Comparison of ENCODE assay signal across 8 mouse cellular contexts in the genomic region with DNA sequence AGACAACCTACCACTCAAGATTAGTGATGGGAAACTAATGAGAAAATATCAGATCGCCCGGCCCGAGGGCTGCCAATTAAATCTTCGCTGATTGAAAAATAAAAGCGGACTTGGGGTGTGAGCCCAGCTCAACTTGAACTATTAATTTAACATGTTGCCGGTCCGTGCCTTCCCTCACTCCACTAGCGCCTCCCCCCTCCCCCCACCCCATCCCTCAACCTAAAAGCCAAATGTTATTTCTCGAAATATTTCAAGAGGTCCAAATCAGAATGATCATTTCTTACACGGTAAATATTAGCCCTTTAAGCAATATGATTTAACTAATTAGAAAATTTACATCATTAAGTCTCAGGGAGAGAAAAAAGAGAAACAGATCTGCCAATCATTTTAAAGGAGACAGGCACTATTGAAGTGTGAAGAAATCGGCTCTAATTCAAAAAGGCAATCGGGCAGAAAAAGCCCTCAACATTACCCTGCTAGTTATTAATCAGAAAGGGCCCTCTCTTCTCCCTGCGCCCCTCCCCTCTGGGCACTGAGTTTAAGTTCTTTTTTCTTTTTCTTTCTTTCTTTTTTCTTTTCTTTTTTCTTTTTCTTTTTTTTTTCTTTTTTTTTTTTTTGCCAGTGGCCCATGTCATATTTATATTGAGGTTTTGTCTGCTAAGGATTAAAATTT.
DNase-seq lines count a peak whose midpoint lies in the region; ATAC-seq and TF ChIP-seq lines count a peak whose summit lies in the region.

No protein-coding gene starts in this region.

- H3K79me2 ChIP-seq in myocyte (ENCODE audit: control insufficient read depth, insufficient read depth), result no peaks in the 10 kb centered on the region

- no peaks in the 10 kb centered on the region for H3K36me3 ChIP-seq in heart, embryonic 14.5 days (ENCODE audit: control insufficient read depth, insufficient read depth, low read length)
- no peaks in the 10 kb centered on the region for H3K36me3 ChIP-seq in embryonic facial prominence, embryonic 10.5 days (replicated peaks)
- H3K36me3 ChIP-seq in hindbrain, postnatal 0 days (ENCODE audit: insufficient read depth, low read length), result no peaks in the 10 kb centered on the region
- no peaks in the 10 kb centered on the region for H3K36me3 ChIP-seq in myocyte (ENCODE audit: control insufficient read depth, insufficient read depth)

- H3K27ac ChIP-seq in heart, embryonic 14.5 days (replicated peaks in 1 of 2; ENCODE audit: control insufficient read depth in 1 of 2, insufficient read depth in 1 of 2, low read depth in 2 of 2, low read length in 2 of 2), result 0 out of 4 replicates have a peak overlapping the region, but pooled peaks of 1 of the 2 experiments have one; percentile 50
- H3K27ac ChIP-seq in embryonic facial prominence, embryonic 10.5 days (replicated peaks), result peak overlapping the region; percentile 82
- peak overlapping the region; percentile 34; the same call in 1 of the 2 replicates for H3K27ac ChIP-seq in hindbrain, postnatal 0 days

- peaks cover 7% of the 10 kb centered on the region for H3K27me3 ChIP-seq in heart, embryonic 14.5 days (ENCODE audit: control insufficient read depth, insufficient read depth, low read length)
- H3K27me3 ChIP-seq in embryonic facial prominence, embryonic 10.5 days (replicated peaks; ENCODE audit: low read depth, poor library complexity, severe bottlenecking), result peaks cover 81% of the 10 kb centered on the region
- H3K27me3 ChIP-seq in hindbrain, postnatal 0 days (ENCODE audit: insufficient read depth, low read length), result peaks cover 13% of the 10 kb centered on the region
- no peaks in the 10 kb centered on the region for H3K27me3 ChIP-seq in myocyte (ENCODE audit: control insufficient read depth, insufficient read depth, insufficient read length)

- no peak for ATAC-seq in heart, embryonic 14.5 days (ENCODE audit: insufficient number of reproducible peaks, insufficient read depth, low FRiP score, low read depth)
- no peak for ATAC-seq in hindbrain, postnatal 0 days

- H3K9me3 ChIP-seq in heart, embryonic 14.5 days (ENCODE audit: control insufficient read depth, low read length), result no peaks in the 10 kb centered on the region
- H3K9me3 ChIP-seq in embryonic facial prominence, embryonic 10.5 days, result no peaks in the 10 kb centered on the region
- H3K9me3 ChIP-seq in hindbrain, postnatal 0 days (ENCODE audit: low read length), result no peaks in the 10 kb centered on the region

- no peak overlapping the region for H3ac ChIP-seq in myocyte (ENCODE audit: control insufficient read depth, insufficient read length)

- peak overlapping the region; percentile 34 to 46 for H3K4me3 ChIP-seq in heart, embryonic 14.5 days (ENCODE audit: control insufficient read depth in 1 of 2, insufficient read depth in 1 of 2, low read depth in 1 of 2, low read length in 2 of 2)
- H3K4me3 ChIP-seq in embryonic facial prominence, embryonic 10.5 days, result peak overlapping the region; percentile 55
- H3K4me3 ChIP-seq in hindbrain, postnatal 0 days (ENCODE audit: low read length), result peak overlapping the region; percentile 27
- H3K4me3 ChIP-seq in myocyte, result peak overlapping the region; percentile 40

- TF ChIP-seq CTCF in hindbrain, postnatal 0 days (IDR thresholded peaks at IDR 0.05; ENCODE audit: low read depth), result no peak

- peak overlapping the region; percentile 66 for H3K9ac ChIP-seq in heart, embryonic 14.5 days (ENCODE audit: low read length)
- no peak overlapping the region for H3K9ac ChIP-seq in hindbrain, postnatal 0 days (replicated peaks; ENCODE audit: low read length)

- DNase-seq in heart, adult 9 months (ENCODE audit: low spot score in 2 of 2), result no peak
- DNase-seq in embryonic facial prominence, embryonic 10.5 days (ENCODE audit: low spot score), result peak; percentile 34
- peak; percentile 27 for DNase-seq in hindbrain, postnatal 0 days (ENCODE audit: low spot score)
- no peak for DNase-seq in layer of hippocampus, postnatal 36 days
- no peak for DNase-seq in ovary, adult 18-20 months (ENCODE audit: low spot score)
- DNase-seq in testis, postnatal 10 days (ENCODE audit: low spot score), result no peak

- peak overlapping the region; percentile 82 for H3K4me2 ChIP-seq in heart, embryonic 14.5 days (ENCODE audit: low read length)
- H3K4me2 ChIP-seq in hindbrain, postnatal 0 days (ENCODE audit: low read depth, low read length), result peak overlapping the region; percentile 49
- H3K4me2 ChIP-seq in myocyte (ENCODE audit: low read depth), result peak overlapping the region; percentile 82

- TF ChIP-seq POLR2A in myocyte (IDR thresholded peaks at IDR 0.05; ENCODE audit: insufficient read length, low read depth), result no peak

- H3K4me1 ChIP-seq in heart, embryonic 14.5 days (ENCODE audit: control insufficient read depth in 2 of 2, insufficient read depth in 2 of 2, low read length in 2 of 2), result peaks cover 16 to 32% of the 10 kb centered on the region in 2 experiments
- peaks cover 87% of the 10 kb centered on the region for H3K4me1 ChIP-seq in embryonic facial prominence, embryonic 10.5 days
- no peaks in the 10 kb centered on the region for H3K4me1 ChIP-seq in hindbrain, postnatal 0 days (ENCODE audit: insufficient read depth, low read length)

- 11% methylated on average over 13 of the region's 13 CpGs for WGBS in heart, embryonic 14.5 days
- WGBS in embryonic facial prominence, embryonic 10.5 days, result 2% methylated on average over 13 of the region's 13 CpGs
- WGBS in hindbrain, postnatal 0 days, result under 1% methylated on average over 13 of the region's 13 CpGs

TF ChIP-seq in myocyte, 11 proteins besides CTCF, POLR2A, EP300 and RAD21:
- no peak for TF ChIP-seq E2F4 (IDR thresholded peaks at IDR 0.05; ENCODE audit: insufficient read depth)
- no peak for TF ChIP-seq MAX (IDR thresholded peaks at IDR 0.05; ENCODE audit: low read depth)
- TF ChIP-seq SRF (IDR thresholded peaks at IDR 0.05; ENCODE audit: control insufficient read depth, insufficient read length, low read depth), result no peak
- TF ChIP-seq REST (IDR thresholded peaks at IDR 0.05; ENCODE audit: insufficient read depth, insufficient read length), result no peak
- TF ChIP-seq TCF3 (IDR thresholded peaks at IDR 0.05; ENCODE audit: insufficient read length, low read depth), result no peak
- no peak for TF ChIP-seq MYOD1 (IDR thresholded peaks at IDR 0.05; ENCODE audit: control insufficient read depth in 1 of 3, insufficient read length in 2 of 3, low read depth in 2 of 3)
- TF ChIP-seq USF1 (IDR thresholded peaks at IDR 0.05; ENCODE audit: low read depth), result no peak
- TF ChIP-seq MYOG (IDR thresholded peaks at IDR 0.05; ENCODE audit: control insufficient read depth in 1 of 3, insufficient read depth in 1 of 3, insufficient read length in 2 of 3, low read depth in 2 of 3), result no peak

Comparison
In these comparisons a context has a peak if more than half of its experiments do, and no peak if none do; other contexts are left out.
1. DNase-seq: peak in embryonic facial prominence, embryonic 10.5 days (single experiment) and hindbrain, postnatal 0 days (single experiment); none in heart, adult 9 months (0 of 2), layer of hippocampus, postnatal 36 days (0 of 2), ovary, adult 18-20 months (single experiment) and testis, postnatal 10 days (single experiment).
2. Peak in every context shown above with its lines, with median percentiles within 50 percentile points of each other: H3K4me2 ChIP-seq and H3K4me3 ChIP-seq.